Mouse (Mus musculus) B cell, adult 2 months (primary cell): ENCODE measurements at regions not wholly inside any gene's neighbourhood (a gene's known extent, or its start where the extent isn't known, plus 50 kb on each side); places are given as distances from the start of the nearest gene placed in this dataset.

Experiments
- DNase-seq, 2 experiments: peaks; one replicate each; pipeline ENCODE4 v3.0.0; 2022

DNA sequence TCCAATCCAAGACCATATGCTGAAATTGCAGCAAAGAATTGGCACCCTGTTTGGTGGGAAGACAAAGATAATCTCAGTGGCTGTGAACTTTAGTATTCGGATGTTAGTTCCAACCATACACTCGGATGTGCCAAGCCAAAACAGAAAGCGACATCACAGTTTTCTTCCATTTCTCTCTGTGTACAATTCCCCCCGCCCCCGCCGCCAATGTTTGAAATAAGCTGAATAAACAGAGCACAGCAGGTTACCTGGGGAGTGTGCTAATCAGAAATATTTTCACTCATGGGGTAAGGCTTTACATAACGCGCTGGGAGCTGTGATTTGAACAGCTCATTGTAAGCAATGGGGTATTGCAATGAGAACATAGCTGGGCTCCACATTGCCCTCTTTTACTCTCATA lies 72.5 kb upstream of the Trpm3 start:
- DNase-seq: no peak

DNA sequence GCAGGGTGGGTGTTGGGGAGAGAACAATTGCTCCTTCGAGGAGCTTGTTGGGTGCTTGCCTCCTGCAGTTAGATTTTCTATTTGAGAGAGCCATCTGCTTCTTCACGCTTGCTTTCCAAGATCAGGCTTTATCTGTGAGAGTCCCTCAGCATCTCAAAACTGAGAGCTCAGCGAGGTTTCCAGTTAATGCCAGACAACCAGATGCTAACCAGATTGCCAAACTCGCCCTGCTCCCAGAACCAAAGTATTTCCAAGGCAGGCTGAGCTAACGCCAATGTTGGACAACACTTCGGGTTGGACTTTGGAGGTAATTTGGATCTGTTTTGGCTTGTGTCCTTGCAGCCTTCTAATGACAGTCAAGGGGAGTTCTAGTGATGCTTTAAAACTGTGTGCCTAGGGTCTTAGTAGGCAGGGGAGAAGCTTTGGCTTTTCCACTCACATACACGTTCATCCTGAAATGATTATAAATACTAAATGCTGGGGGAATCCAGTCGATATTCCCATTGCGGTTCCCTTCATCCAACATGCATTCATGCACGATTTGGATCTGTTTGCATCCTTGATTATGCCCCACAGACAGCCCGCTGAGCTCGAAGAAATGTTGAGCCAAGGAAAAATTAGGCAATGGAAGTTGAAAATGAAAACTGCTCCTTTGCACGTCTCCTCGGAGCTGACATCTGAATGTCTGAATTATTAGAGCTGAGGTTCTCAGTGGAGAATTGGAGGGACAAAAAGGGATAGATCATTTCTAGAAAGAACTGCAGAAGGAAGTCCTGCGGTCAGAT lies 68.4 kb upstream of the Trpm3 start:
- no peak for DNase-seq

DNA sequence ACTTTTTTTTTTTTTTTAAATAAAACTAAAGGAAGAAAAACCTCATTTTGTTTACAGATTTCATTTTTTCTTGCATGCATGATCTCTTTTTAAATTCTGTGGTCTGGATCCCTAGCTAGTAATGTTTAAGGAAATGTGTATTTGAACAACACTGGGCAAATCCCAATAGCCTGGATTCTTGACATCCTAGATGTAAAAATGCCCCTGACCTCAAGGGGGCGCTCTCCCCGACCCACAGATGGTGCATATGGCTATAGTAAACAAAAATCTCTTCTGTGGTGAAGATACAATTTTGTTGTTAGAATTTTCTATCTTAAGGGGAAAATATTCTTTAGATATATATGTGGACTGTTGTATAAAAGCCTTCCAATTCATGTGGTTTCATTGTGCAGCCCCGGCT lies 67.1 kb upstream of the Trpm3 start:
- peak; percentile 43 to 45 for DNase-seq

DNA sequence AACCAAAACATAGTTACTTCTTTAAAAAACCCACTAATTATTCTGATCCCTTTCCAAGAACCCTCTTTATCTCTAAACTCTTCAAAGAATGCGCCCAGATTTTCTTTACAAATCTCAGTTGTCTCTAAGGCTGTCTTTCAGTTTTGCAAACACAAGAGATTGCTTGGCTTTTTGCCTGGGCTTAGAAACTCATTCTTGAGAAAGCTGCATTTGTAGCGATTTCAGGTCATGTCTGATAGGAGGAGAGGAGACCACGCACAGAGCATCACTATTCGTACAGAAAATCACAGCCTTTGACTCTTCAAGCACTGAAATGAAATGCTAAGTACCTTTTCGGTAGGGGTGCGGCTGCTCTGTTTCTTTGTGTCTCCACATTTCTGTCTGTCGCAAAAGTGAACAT lies 64.8 kb upstream of the Trpm3 start:
- no peak for DNase-seq

GRCm38 (mm10) chr19:22081448-22081847 lies 57.4 kb upstream of the Trpm3 start:
- DNase-seq: no peak
